Mouse (Mus musculus) large intestine, adult 2 months (tissue): ENCODE results near the gene Pmpcb. TPM values are rescaled to one million over a fixed set of nuclear protein-coding genes. Genes with fewer than 3 reads are reported as not detected.
"Not testable (repeated sequence)": the region's sequence is repeated elsewhere in the genome, so short reads cannot be mapped to it uniquely, and the experiment has no call there.

ENCODE experiments used
- DNase-seq: peaks from one replicate; pipeline ENCODE4 v3.0.0-alpha.2; 2012; ENCODE audit warnings: low read depth, low spot score
- WGBS: fragments of 180-500 bp; shearing (Covaris S2); methylation state at CpG from one replicate; pipeline ENCODE4 v1.1.7; 2018; 5-methylcytosine and 5-hydroxymethylcytosine counted together
- polyA plus RNA-seq: library from polyadenylated mRNA; depleted of rRNA; stranded (reverse); fragments of >200 nt; gene quantifications from 2 replicates; pipeline ENCODE4 v1.2.3, GENCODE M21; 2012; rRNA removed

Pmpcb gene
- 37.7 and 38.5 TPM in 2 replicates for polyA plus RNA-seq

DNA sequence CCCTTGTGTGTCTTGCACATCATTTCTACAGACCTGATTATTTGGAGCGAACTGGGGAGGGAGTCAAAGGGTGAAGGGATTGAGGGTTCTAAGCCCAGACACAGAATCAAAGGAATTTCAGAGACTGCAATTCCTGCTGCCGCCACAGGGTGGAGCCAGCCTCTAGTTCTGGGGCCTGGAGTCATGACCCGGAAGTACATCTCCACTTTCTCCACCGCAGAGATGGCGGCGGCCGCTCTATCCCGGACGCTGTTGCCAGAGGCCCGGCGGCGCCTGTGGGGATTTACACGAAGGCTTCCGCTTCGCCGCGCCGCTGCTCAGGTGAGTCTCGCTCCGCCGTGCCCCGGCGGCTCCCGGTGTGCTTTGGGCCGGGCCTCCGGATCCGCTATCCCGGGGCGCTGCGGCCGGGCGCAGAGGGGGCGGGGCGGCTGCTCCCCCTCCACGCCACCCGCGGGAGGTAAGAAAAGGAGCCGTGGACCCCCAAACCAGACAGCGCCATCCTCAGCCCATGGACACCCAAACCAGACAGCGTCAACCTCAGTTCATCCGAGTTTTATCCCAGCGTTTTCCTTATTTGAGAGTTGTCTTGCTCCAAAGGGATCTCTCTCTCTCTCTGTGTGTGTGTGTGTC is at the start of gene Pmpcb:
TSS of gene Pmpcb (plus strand) at position 186 of the 630 bp plus-strand sequence.
- DNase-seq = peak; percentile 67
- WGBS = under 1% methylated on average over 42 of the region's 42 CpGs

DNA sequence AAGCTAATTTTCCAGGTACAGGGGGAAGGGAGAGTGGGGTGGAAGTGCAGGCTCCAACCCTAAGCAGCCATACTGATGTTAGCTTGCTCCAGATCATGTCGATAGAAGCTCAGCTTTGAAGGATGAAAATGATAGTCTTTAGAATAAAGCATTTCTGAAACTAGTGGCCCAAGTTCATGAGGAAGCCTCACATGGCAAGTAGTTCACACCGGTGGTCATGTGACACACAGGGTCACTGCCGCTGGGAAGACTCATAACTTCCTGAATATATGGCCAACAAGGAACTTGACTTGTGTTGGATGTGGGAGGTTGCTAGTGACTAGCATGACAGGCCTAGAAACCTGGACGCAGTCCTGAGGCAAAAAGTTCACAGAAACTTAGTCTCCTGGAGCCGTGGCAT is 44.7 kb upstream of the Pmpcb start:
- WGBS = 51% methylated on average over 5 of the region's 5 CpGs

DNA sequence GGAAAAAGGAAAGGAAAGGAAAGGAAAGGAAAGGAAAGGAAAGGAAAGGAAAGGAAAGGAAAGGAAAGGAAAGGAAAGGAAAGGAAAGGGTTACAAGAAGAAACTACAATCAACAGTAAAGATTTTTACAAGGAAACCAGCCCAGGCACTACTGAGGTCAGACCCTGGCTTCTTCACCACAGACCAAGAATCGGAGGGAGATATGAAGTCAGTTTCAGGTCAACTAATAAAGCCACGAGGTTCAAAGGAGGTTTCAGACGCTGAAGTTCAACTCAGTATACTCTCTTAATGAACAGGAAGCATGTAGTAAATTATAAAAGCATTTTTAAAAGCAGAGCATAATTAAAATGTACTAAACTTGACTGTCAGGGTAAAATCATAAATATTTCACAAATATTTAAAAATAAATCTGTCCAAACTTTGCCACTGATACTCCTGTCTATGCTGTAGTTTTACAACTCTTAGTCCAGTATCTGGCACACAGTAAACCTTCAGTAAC is 43.5 kb upstream of the Pmpcb start:
- DNase-seq = no peak

More for the DNA sequence above, 44.7 kb upstream of the Pmpcb start:
- peak; percentile 27 for DNase-seq

GRCm38 (mm10) chr5:21694854-21695490 is 42.0 kb upstream of the Pmpcb start:
- peak; percentile 57 for DNase-seq
- WGBS = 41% methylated on average over 3 of the region's 3 CpGs

More for the DNA sequence above, 43.5 kb upstream of the Pmpcb start:
- 29% methylated on average over 3 of the region's 3 CpGs for WGBS

DNA sequence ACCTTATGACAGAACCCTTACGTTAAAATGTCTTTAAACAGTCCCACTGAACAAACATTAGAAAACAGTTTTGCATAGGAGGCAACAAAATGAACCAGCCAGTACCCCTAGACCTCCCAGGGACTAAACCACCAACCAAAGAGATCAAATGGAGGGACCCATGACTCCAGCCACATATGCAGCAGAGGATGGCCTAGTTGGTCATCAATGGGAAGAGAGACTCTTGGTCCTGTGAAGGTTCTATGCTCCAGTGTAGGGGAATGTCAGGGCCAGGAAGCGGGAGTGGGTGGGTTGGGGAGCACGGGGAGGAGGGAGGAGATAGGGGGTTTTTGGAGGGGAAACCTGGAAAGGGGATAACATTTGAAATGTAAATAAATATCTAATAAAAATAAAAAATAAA is 37.4 kb upstream of the Pmpcb start:
- DNase-seq = not testable (repeated sequence)
- 69% methylated on average over 3 of the region's 3 CpGs for WGBS

GRCm38 (mm10) chr5:21700272-21700821 is 36.6 kb upstream of the Pmpcb start:
- 10% methylated on average over 10 of the region's 10 CpGs for WGBS
- no peak for DNase-seq

- no peak for DNase-seq
- under 1% methylated on average over 22 of the region's 22 CpGs for WGBS
These were observed 36.0 kb upstream of the Pmpcb start for GRCm38 (mm10) chr5:21700934-21701333.

DNA sequence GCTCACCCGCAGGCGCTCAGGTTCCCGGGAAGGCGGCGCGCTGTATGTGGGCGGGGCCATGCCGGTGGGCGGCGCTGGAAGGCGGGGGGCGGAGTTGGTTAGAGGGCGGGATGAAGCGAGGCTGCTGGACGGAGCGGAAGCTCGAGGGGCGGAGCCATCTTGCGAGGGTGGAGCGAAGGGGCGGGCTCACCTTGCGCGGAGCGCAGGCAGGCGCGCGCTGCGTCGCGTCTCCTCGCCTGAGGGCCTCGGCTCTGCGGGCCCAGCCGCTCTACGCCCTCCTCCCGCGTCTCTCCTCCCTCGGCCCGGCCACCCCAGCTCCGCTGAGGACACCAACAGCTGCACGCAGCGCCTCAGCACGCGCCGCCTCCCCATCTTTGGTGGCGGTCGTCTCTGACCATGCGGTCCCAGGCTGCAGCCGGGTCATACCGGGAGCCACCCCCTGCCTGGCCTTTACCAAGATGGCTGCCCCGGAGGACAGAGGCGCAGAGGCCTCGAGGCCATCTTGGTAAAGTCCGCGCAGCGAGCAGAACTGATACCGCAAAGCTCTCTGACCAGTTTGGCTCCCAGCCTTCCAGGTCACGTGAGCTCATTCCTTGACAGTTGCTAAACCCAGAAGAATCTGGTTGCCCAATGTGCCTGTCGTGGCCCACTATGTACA is 35.5 kb upstream of the Pmpcb start, which contains the start of gene Napepld:
TSS of gene Napepld (minus strand) at position 46 of the 658 bp plus-strand sequence.
- WGBS = under 1% methylated on average over 59 of the region's 59 CpGs
- DNase-seq = peak; percentile 88

- DNase-seq = no peak
- WGBS = 34% methylated on average over 2 of the region's 2 CpGs
These were observed 35.0 kb upstream of the Pmpcb start for GRCm38 (mm10) chr5:21702009-21702364.

- peak; percentile 33 for DNase-seq
- WGBS = 37% methylated on average over 6 of the region's 6 CpGs
These were observed 34.0 kb upstream of the Pmpcb start for GRCm38 (mm10) chr5:21702873-21703475.

DNA sequence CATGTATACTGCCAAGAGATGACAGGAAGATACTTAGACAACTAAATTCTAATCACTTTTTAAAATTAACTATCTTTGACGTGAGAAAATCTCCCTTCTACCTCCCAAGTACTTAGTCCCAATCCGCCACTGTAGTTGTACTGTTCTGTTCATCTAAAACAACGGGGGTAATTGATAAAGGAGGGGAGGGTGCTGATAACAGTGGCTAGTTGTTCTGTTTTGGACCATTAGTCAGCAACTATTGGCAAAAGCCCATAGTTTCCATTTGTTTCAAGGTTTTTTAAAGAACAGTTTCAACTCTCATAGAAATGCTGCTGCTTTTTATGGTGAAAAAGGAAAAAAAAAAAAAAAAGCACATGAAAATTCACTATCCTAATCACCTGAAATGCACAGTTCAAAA is 33.2 kb upstream of the Pmpcb start:
- 84% methylated on average over 3 of the region's 3 CpGs for WGBS
- DNase-seq = no peak

DNA sequence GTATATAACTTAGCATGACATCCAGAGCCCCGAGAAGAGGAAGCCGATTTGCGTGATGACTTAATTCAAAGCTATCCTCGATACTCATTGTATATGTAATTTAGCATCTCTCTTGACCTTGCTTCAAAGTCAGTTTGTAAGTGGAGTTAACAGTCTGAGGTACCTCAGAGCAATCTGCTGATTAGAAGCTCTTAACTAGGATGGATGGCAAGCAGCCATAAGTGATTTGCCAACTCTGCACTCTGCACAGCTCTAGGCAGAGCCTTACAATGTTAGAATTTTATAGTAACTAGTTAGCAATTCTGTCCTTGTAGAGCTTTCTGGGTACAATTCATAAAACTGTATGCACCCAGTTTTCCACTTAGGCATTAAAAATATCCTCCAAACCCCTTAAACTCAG is 30.4 kb upstream of the Pmpcb start:
- DNase-seq = no peak
- 94% methylated on average over 4 of the region's 4 CpGs for WGBS

DNA sequence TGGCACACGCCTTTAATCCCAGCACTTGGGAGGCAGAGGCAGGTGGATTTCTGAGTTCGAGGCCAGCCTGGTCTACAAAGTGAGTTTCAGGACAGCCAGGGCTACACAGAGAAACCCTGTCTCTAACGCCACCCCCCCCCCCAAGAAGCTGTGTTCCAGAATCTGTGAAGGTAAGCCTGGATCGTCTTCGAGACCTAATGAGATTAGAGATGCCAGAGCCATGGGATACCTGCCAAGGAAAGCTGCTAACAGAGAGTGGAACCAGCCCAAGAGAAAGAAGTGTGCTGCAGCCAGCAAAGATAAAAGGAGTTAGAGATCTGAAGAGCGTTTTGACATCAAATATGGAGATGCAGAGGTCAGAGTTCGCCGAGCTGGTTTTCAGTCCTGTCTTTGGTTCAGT is 28.9 kb upstream of the Pmpcb start:
- not testable (repeated sequence) for DNase-seq
- WGBS = 88% methylated on average over 8 of the region's 8 CpGs

- DNase-seq = no peak
- WGBS = 64% methylated on average over 13 of the region's 13 CpGs
These were observed 24.7 kb upstream of the Pmpcb start for GRCm38 (mm10) chr5:21712127-21712715.

GRCm38 (mm10) chr5:21714447-21714846 is 22.5 kb upstream of the Pmpcb start:
- no peak for DNase-seq
- WGBS = 93% methylated on average over 4 of the region's 4 CpGs

DNA sequence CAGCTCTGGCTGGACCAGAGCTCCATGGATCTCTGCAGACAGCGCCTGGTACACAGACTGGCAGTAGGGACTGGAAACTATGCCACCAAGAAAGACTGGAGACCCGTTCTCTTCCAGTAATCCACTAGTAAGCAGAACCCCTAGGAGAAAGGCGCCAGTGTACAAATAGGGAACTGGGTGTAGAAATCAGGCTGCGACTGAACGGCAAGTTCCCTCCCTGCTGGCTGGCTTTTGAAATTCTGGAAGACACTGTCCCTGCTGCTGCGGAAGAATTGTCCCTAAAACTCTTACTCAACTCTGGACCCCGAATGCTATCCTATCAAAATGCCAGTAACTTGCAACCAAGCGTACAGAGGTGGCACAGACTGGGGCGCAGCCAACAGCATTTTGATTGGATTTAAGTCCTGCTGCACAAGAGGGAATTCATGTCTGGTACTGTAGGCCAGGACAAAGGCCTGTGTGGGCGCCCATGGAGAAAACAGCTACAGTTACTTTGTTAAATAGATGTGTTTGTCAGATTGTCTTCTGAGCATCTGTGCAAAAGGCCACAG is 19.7 kb upstream of the Pmpcb start:
- 86% methylated on average over 10 of the region's 10 CpGs for WGBS
- DNase-seq = no peak

- 84% methylated on average over 5 of the region's 5 CpGs for WGBS
- DNase-seq = no peak
These were observed 18.4 kb upstream of the Pmpcb start for GRCm38 (mm10) chr5:21718546-21718945.

- 91% methylated on average over 2 of the region's 2 CpGs for WGBS
- no peak for DNase-seq
These were observed 17.7 kb upstream of the Pmpcb start for GRCm38 (mm10) chr5:21719209-21719608.

DNA sequence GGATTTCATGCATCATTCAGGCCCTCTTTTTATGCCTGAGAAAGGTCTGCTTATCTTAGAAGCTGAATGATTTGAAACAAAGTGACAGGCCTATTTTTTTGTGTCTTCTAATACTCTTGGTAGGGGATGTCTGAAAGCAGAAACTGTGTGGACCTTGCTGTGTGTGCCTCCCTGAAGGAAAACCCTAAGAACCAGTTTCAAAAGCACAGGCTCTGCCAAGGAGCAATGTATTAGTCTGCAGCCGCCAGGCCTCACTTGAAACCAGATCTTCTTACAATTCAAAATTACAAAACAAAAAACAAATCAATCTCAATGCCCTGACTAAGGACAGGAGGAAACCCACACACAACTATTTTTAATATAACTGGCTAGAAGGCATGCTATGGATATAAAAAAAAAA is 12.5 kb upstream of the Pmpcb start:
- no peak for DNase-seq
- 74% methylated on average over 1 of the region's 1 CpGs for WGBS
